Mouse (Mus musculus) ES-E14 (cell line): Measurements from ENCODE around the gene Platr17. TPM values are rescaled to one million over a fixed set of nuclear protein-coding genes. Genes with fewer than 3 reads are reported as not detected.

Experiments used
- DNase-seq: peaks from one replicate; pipeline ENCODE4 v3.0.0-alpha.2; 2013; ENCODE audit warnings: low read depth, low spot score
- H3K27ac ChIP-seq: 2 replicates; pipeline ENCODE4 v1.5.1; 2012; ENCODE audit warnings: low read depth, mild to moderate bottlenecking, low read length, moderate library complexity, mixed read lengths; ENCODE audit not compliant: poor library complexity, insufficient read depth, severe bottlenecking
- H3K36me3 ChIP-seq: 2 replicates; pipeline ENCODE4 v1.6.1; 2012; ENCODE audit warnings: mild to moderate bottlenecking, low read length, moderate library complexity, mixed read lengths; ENCODE audit not compliant: control insufficient read depth, poor library complexity, insufficient read depth, severe bottlenecking
- H3K4me1 ChIP-seq, 2 experiments: fragments of 150-350 bp in 1 of 2; sonication (generic) in 1 of 2; 2 replicates each; pipeline ENCODE4 v1.6.1; 2012; ENCODE audit warnings: low read length in 2 of 2, mild to moderate bottlenecking in 1 of 2, mixed read lengths in 1 of 2; ENCODE audit not compliant: control insufficient read depth in 2 of 2, insufficient read depth in 2 of 2, poor library complexity in 1 of 2
- H3K4me3 ChIP-seq, 2 experiments: fragments of 150-350 bp in 1 of 2; sonication (generic) in 1 of 2; 2 replicates each; pipeline ENCODE4 v1.5.1; 2012; ENCODE audit warnings: low read length in 2 of 2, low read depth in 1 of 2, mild to moderate bottlenecking in 1 of 2, mixed read lengths in 1 of 2; ENCODE audit not compliant: insufficient read depth in 1 of 2, poor library complexity in 1 of 2, severe bottlenecking in 1 of 2
- H3K9ac ChIP-seq: 2 replicates; pipeline ENCODE4 v1.6.1; 2012; ENCODE audit warnings: low read depth, mild to moderate bottlenecking, low read length, mixed read lengths; ENCODE audit not compliant: poor library complexity, insufficient read depth, severe bottlenecking
- H3K9me3 ChIP-seq: fragments of 150-350 bp; sonication (generic); 2 replicates; pipeline ENCODE4 v1.6.1; 2012; ENCODE audit warnings: low read depth, mild to moderate bottlenecking, low read length; ENCODE audit not compliant: control insufficient read depth, insufficient read depth
- CHD2 ChIP-seq: IDR thresholded peaks from 2 replicates; pipeline ENCODE4 v1.6.1; 2014; ENCODE audit warnings: mild to moderate bottlenecking, low read depth, low read length, inconsistent platforms
- HCFC1 ChIP-seq: IDR thresholded peaks from 2 replicates; pipeline ENCODE4 v1.6.1; 2012; ENCODE audit warnings: low read length, inconsistent platforms, borderline replicate concordance; ENCODE audit not compliant: insufficient read depth
- MAFK ChIP-seq: IDR thresholded peaks from 2 replicates; pipeline ENCODE4 v1.6.1; 2014; ENCODE audit warnings: mild to moderate bottlenecking, low read depth, low read length, inconsistent platforms; ENCODE audit not compliant: insufficient read depth
- ZC3H11A ChIP-seq: IDR thresholded peaks from 2 replicates; pipeline ENCODE4 v1.6.1; 2012; ENCODE audit warnings: low read depth, mild to moderate bottlenecking, inconsistent platforms, low read length, borderline replicate concordance
- ZNF384 ChIP-seq: IDR thresholded peaks from 2 replicates; pipeline ENCODE4 v1.6.1; 2012; ENCODE audit warnings: low read depth, low read length, inconsistent platforms
- in situ Hi-C, 2 experiments: fragments of 600-800 bp; cut with MboI; formaldehyde crosslinking; loops; one replicate each; pipeline ENCODE4 v1.15.1; 2025; ENCODE audit warnings: low sequenced_read_pairs in 2 of 2, inconsistent platforms in 1 of 2; ENCODE audit not compliant: unreplicated experiment in 2 of 2
- total RNA-seq: library from RNA; depleted of rRNA; stranded (reverse); fragments of 300-350 nt; gene quantifications from 2 replicates; pipeline ENCODE4 v1.2.3, GENCODE M21; 2012; rRNA removed

Gene Platr17
- total RNA-seq, 1 experiment = 46.0 TPM

DNA sequence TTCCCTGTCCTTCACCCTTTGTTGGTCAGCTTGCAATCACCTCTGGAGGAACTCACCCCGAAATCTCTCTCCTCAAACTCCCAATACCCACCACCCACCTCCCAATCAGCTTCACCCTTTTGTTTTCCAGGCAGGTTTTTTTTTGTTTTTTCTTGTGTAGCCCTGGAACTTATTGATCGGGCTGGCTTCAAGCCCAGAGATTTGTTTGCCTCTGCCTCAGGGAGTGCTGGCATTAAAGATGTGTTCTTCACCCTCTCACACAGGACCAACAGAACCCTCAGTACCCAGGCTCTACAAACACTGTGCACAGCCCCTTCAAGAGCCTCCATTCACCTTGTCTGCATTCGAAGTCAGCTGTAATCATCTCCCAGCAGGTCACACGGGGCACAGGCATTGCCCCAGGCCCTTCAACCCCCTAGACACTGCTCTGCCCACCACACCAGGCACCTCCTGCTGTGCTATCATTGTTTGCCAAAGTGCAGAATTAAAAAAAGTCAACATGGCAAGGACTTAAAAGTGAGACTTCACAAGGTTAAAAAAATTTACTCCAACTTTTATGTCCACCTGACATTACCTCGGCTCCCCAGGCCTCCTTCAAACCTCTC, 49.1 kb downstream of the Platr17 start:
- no peaks in the 10 kb centered on the region for H3K9me3 ChIP-seq
- peaks cover 0 to 4% of the 10 kb centered on the region in 2 experiments; a peak in 1 of 4 replicates for H3K4me1 ChIP-seq
- in situ Hi-C loops = no loop called here
- H3K36me3 ChIP-seq = peaks cover 44% of the 10 kb centered on the region
- H3K27ac ChIP-seq = peak overlapping the region; percentile 91
- DNase-seq = no peak
- H3K4me3 ChIP-seq = peak overlapping the region; percentile 90 to 96
- peak overlapping the region; percentile 98 for H3K9ac ChIP-seq
- TF ChIP-seq HCFC1 (no peak), MAFK (no peak), ZC3H11A (no peak), ZNF384 (no peak), CHD2 (no peak)

DNA sequence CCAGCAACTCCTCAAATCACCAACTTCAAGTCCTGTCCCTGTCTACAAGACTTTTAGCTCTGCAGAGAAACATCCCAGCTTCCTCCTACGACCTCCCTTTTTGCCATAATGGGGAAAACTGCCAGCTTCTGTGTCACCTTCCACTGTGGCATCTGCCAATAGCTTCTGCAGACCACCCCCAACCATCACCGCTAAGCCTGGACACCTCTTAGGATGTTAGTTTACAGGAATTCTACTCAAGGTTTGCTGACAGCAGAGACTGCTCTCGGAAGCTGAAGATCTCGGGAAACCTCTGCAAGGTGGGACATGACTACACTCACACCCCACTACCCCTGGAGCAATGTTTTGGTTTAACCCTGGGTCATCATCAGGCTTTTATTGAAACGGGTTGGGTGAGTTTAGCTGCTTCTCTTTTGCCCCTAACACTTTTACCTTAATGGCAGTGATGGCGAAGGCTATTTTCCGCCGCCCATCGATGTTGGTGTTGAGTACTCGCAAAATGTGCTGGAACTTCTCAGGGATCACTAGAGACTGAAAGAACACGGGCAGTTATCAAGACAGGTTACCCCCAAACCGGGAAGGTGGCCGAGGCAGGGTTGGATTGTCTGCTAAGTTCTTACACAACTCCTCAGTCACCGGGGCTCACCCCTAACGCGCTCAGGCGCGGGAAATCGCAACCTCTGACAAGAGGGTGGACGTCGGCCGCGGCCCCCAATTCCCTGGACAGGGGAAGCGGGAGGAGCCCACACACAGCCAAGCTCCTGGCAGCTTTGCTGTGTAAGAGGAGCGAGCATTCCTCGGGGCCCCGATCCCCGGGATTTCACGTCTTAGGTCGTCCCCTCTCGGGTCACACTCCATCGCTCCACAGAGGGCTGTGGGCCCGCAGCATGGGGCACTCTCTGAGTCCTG, 50.0 kb downstream of the Platr17 start:
- Histone ChIP-seq H3K9me3 (no peaks in the 10 kb centered on the region), H3K27ac (peak overlapping the region; percentile 91), H3K9ac (peak overlapping the region; percentile 98), H3K4me1 (peaks cover 0 to 4% of the 10 kb centered on the region in 2 experiments; a peak in 1 of 4 replicates), H3K36me3 (peaks cover 42% of the 10 kb centered on the region), H3K4me3 (peak overlapping the region; percentile 90 to 96)
- TF ChIP-seq ZNF384 = no peak
- TF ChIP-seq CHD2 = no peak
- TF ChIP-seq ZC3H11A = no peak
- TF ChIP-seq MAFK = no peak
- no peak for TF ChIP-seq HCFC1
- DNase-seq = no peak
- in situ Hi-C loops = no loop called here

DNA sequence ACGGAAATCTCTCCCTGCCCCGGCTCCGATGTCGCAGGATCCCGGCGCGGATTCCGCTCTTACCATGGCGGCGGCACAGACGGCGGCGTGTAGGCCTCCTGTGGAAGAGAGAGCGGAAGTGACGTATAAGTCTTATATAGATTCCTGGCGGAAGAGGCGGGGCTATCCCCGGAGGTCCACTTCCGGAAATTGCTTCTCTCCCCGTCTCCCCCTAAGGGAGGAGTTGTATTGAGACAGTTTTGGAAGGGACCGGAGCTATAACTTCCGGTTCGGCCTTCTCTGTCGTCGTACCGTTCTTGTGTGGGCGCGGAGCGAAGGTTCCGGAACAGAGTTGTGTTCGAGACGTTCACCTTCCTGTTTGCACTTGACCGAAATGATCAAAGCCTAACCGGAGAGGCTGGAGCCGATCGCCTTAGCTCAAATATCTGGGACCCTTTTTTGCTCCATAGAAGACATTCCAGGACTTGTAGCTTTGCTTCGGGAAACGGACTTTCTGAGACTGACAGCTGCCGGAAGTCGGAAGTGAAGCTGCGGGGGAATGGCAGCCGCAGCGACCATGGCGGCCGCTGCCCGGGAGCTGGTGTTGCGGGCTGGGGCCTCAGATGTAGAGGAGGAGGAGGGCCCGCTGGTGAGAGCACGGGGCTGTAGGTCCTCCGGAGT, 50.8 kb downstream of the Platr17 start, which contains the start of the genes Vps52 and Rps18:
Gene Vps52, plus strand, starts transcription at position 258 of the 660 bp plus-strand sequence.
Gene Rps18, minus strand, starts transcription at position 447 of the 660 bp plus-strand sequence.
- Histone ChIP-seq H3K4me1 (peaks cover 0 to 1% of the 10 kb centered on the region in 2 experiments; a peak in 1 of 4 replicates), H3K9ac (peak within 1 kb of the TSS; percentile 98), H3K9me3 (no peaks in the 10 kb centered on the region), H3K36me3 (peaks cover 42% of the 10 kb centered on the region), H3K4me3 (peak within 1 kb of the TSS; percentile 90 to 96), H3K27ac (peak within 1 kb of the TSS; percentile 91)
- no peak for TF ChIP-seq ZNF384
- TF ChIP-seq HCFC1 = peak; percentile 90
- TF ChIP-seq ZC3H11A = no peak
- TF ChIP-seq MAFK = no peak
- peak; percentile 50; the same call in 1 of the 2 replicates for TF ChIP-seq CHD2
- in situ Hi-C loops = no loop called here
- peak; percentile 96 for DNase-seq

Other genes with a start within 250 kb of the Platr17 start
- gene Hnrnpm, start 218.3 kb upstream of the Platr17 start, total RNA-seq = 151 and 195 TPM in 2 replicates
- gene March2, start 186.5 kb upstream of the Platr17 start, total RNA-seq = 14.3 and 17.4 TPM in 2 replicates
- 26.0 and 34.8 TPM in 2 replicates for gene Rab11b, start 144.6 kb upstream of the Platr17 start, total RNA-seq
- gene Angptl4, start 123.3 kb upstream of the Platr17 start, total RNA-seq = 30.5 and 39.3 TPM in 2 replicates
- gene Kank3, start 94.6 kb upstream of the Platr17 start, total RNA-seq = 81.1 and 165 TPM in 2 replicates
- 5,476 and 6,336 TPM in 2 replicates for gene Rps28, start 80.6 kb upstream of the Platr17 start, total RNA-seq
- gene Ndufa7, start 80.6 kb upstream of the Platr17 start, total RNA-seq = 639 and 871 TPM in 2 replicates
- gene Cd320, start 62.0 kb upstream of the Platr17 start, total RNA-seq = 131 and 228 TPM in 2 replicates
- gene Gm7029, start 31.3 kb upstream of the Platr17 start, total RNA-seq = 11.6 and 19.7 TPM in 2 replicates
- 149 and 187 TPM in 2 replicates for gene Kifc1, start 14.5 kb upstream of the Platr17 start, total RNA-seq
- gene Daxx, start 4.3 kb downstream of the Platr17 start, total RNA-seq = 67.3 and 73.7 TPM in 2 replicates
- 39.4 and 64.9 TPM in 2 replicates for gene Tapbp, start 10.8 kb downstream of the Platr17 start, total RNA-seq
- 32.8 and 34.8 TPM in 2 replicates for gene Zbtb22, start 10.8 kb downstream of the Platr17 start, total RNA-seq
- 65.8 and 129 TPM in 2 replicates for gene Rgl2, start 24.4 kb downstream of the Platr17 start, total RNA-seq
- gene Pfdn6, start 35.2 kb downstream of the Platr17 start, total RNA-seq = 175 and 201 TPM in 2 replicates
- gene Wdr46, start 35.5 kb downstream of the Platr17 start, total RNA-seq = 65.6 and 78.2 TPM in 2 replicates
- gene B3galt4, start 46.4 kb downstream of the Platr17 start, total RNA-seq = 10.3 and 15.3 TPM in 2 replicates
- gene Vps52, start 50.7 kb downstream of the Platr17 start, total RNA-seq = 23.2 and 24.8 TPM in 2 replicates
- 4,706 and 5,724 TPM in 2 replicates for gene Rps18, start 50.9 kb downstream of the Platr17 start, total RNA-seq
- gene H2-K1, start 95.2 kb downstream of the Platr17 start, total RNA-seq = 69.5 and 155 TPM in 2 replicates
- 5.6 and 8.9 TPM in 2 replicates for gene Ring1, start 119.5 kb downstream of the Platr17 start, total RNA-seq
- gene H2-Ke6, start 122.9 kb downstream of the Platr17 start, total RNA-seq = 15.5 and 27.7 TPM in 2 replicates
- 253 and 394 TPM in 2 replicates for gene Slc39a7, start 126.5 kb downstream of the Platr17 start, total RNA-seq
- gene Rxrb, start 126.7 kb downstream of the Platr17 start, total RNA-seq = 52.4 and 79.2 TPM in 2 replicates
- 1.3 and 1.4 TPM in 2 replicates for gene Col11a2, start 134.3 kb downstream of the Platr17 start, total RNA-seq
- 0.54 TPM in 1 of 2 replicates, not detected in the other for gene H2-Oa, start 187.2 kb downstream of the Platr17 start, total RNA-seq
- 18.5 and 24.5 TPM in 2 replicates for gene H2-DMa, start 214.4 kb downstream of the Platr17 start, total RNA-seq
- 257 and 321 TPM in 2 replicates for gene Brd2, start 217.5 kb downstream of the Platr17 start, total RNA-seq
- 0.31 TPM in 1 of 2 replicates, not detected in the other for gene H2-DMb2, start 238.2 kb downstream of the Platr17 start, total RNA-seq
- gene H2-DMb1, start 247.9 kb downstream of the Platr17 start, total RNA-seq = 3.1 and 5.0 TPM in 2 replicates